Mouse (Mus musculus) embryonic facial prominence, embryonic 14.5 days (tissue): ENCODE data around the gene Shc4. TPM values are rescaled to one million over a fixed set of nuclear protein-coding genes. Genes with fewer than 3 reads are reported as not detected.
A peak's percentile ranks its signal among the peaks of the same experiment; 100 is the strongest.

Experiments
- ATAC-seq: fragments of 200-750 bp; cut with Nextera tagmentation; 2 replicates; pipeline ENCODE4 v1.8.0; 2017; ENCODE audit warnings: low read depth, moderate number of reproducible peaks, moderate TSS enrichment
- DNase-seq: peaks from one replicate; pipeline ENCODE4 v3.0.0-alpha.2; 2015; ENCODE audit warnings: low spot score
- H3K27ac ChIP-seq: fragments of 300-500 bp; sonication (generic); replicated peaks from 2 replicates; pipeline ENCODE4 v1.5.1; 2014; ENCODE audit warnings: low read depth, mild to moderate bottlenecking, low read length, moderate library complexity
- H3K27me3 ChIP-seq: fragments of 300-500 bp; sonication (generic); replicated peaks from 2 replicates; pipeline ENCODE4 v1.6.1; 2014; ENCODE audit warnings: low read length; ENCODE audit not compliant: control insufficient read depth, insufficient read depth
- H3K36me3 ChIP-seq: fragments of 300-500 bp; sonication (generic); 2 replicates; pipeline ENCODE4 v1.6.1; 2014; ENCODE audit warnings: low read length, mixed read lengths; ENCODE audit not compliant: control insufficient read depth, insufficient read depth
- H3K4me1 ChIP-seq: fragments of 300-500 bp; sonication (generic); 2 replicates; pipeline ENCODE4 v1.6.1; 2014; ENCODE audit warnings: antibody characterized with exemption, low read length; ENCODE audit not compliant: control insufficient read depth, insufficient read depth
- H3K4me2 ChIP-seq: fragments of 300-500 bp; sonication (generic); 2 replicates; pipeline ENCODE4 v1.6.1; 2014; ENCODE audit warnings: low read depth, mild to moderate bottlenecking, low read length, moderate library complexity, mixed read lengths
- H3K4me3 ChIP-seq: fragments of 300-500 bp; sonication (generic); 2 replicates; pipeline ENCODE4 v1.5.1; 2014; ENCODE audit warnings: low read depth, mild to moderate bottlenecking, low read length
- H3K9ac ChIP-seq: fragments of 300-500 bp; sonication (generic); 2 replicates; pipeline ENCODE4 v1.6.1; 2014; ENCODE audit warnings: low read depth, mild to moderate bottlenecking, low read length, moderate library complexity, mixed read lengths
- H3K9me3 ChIP-seq: fragments of 300-500 bp; sonication (generic); 2 replicates; pipeline ENCODE4 v1.6.1; 2016; ENCODE audit warnings: low read length; ENCODE audit not compliant: control insufficient read depth
- WGBS: fragments of 180-500 bp; shearing (Covaris S2); extraction: QIAGEN DNeasy Blood & Tissue Kit; methylation state at CpG from one replicate; pipeline ENCODE4 v1.1.7; 2014; 5-methylcytosine and 5-hydroxymethylcytosine counted together
- polyA plus RNA-seq: library from polyadenylated mRNA; unstranded; fragments of >200 nt; fragmentation: Nextera tagmentation; extraction: Ambion mirVana; gene quantifications from 2 replicates; pipeline ENCODE4 v1.2.1, GENCODE M21; 2014

The Shc4 gene
- polyA plus RNA-seq, 1 experiment from 2014 or later, result 1.3 TPM

GRCm38 (mm10) chr2:125661156-125661555 lies 62.8 kb downstream of the Shc4 start:
- ATAC-seq (no peak), DNase-seq (no peak)
- Histone ChIP-seq H3K9ac (peak overlapping the region; percentile 45), H3K4me1 (peaks cover 8% of the 10 kb centered on the region; the same call in 1 of the 2 replicates), H3K27me3 (no peaks in the 10 kb centered on the region), H3K4me2 (peak overlapping the region; percentile 63), H3K9me3 (no peaks in the 10 kb centered on the region), H3K36me3 (no peaks in the 10 kb centered on the region), H3K4me3 (peak overlapping the region; percentile 33), H3K27ac (no peak overlapping the region)
- WGBS, result 58% methylated on average over 4 of the region's 4 CpGs

- peak overlapping the region; percentile 63 for H3K4me2 ChIP-seq
- peak overlapping the region; percentile 65 for H3K27ac ChIP-seq
- H3K27me3 ChIP-seq, result no peaks in the 10 kb centered on the region
- ATAC-seq, result peak; percentile 63
- WGBS, result 30% methylated on average over 19 of the region's 20 CpGs
- H3K4me3 ChIP-seq, result peak overlapping the region; percentile 33
- H3K4me1 ChIP-seq, result peaks cover 8% of the 10 kb centered on the region; the same call in 1 of the 2 replicates
- peak; percentile 48 for DNase-seq
- peak overlapping the region; percentile 45 for H3K9ac ChIP-seq
- no peaks in the 10 kb centered on the region for H3K9me3 ChIP-seq
- no peaks in the 10 kb centered on the region for H3K36me3 ChIP-seq
Observed at GRCm38 (mm10) chr2:125660537-125661130, 63.3 kb downstream of the Shc4 start.

GRCm38 (mm10) chr2:125659823-125660536 lies 64.0 kb downstream of the Shc4 start:
- H3K4me2 ChIP-seq, result peak overlapping the region; percentile 63
- H3K27me3 ChIP-seq, result no peaks in the 10 kb centered on the region
- DNase-seq (peak; percentile 92), ATAC-seq (peak; percentile 84)
- H3K9me3 ChIP-seq, result no peaks in the 10 kb centered on the region
- peaks cover 8% of the 10 kb centered on the region; the same call in 1 of the 2 replicates for H3K4me1 ChIP-seq
- peak overlapping the region; percentile 45; the same call in 1 of the 2 replicates for H3K9ac ChIP-seq
- H3K4me3 ChIP-seq, result peak overlapping the region; percentile 33
- no peaks in the 10 kb centered on the region for H3K36me3 ChIP-seq
- peak overlapping the region; percentile 65 for H3K27ac ChIP-seq
- WGBS, result 10% methylated on average over 10 of the region's 10 CpGs

GRCm38 (mm10) chr2:125655391-125655790 lies 68.6 kb downstream of the Shc4 start:
- Histone ChIP-seq H3K27me3 (no peaks in the 10 kb centered on the region), H3K4me2 (no peak overlapping the region), H3K27ac (peak overlapping the region; percentile 70; the same call in 1 of the 2 replicates), H3K4me3 (no peak overlapping the region), H3K36me3 (no peaks in the 10 kb centered on the region), H3K4me1 (peaks cover 7% of the 10 kb centered on the region; the same call in 1 of the 2 replicates), H3K9ac (no peak overlapping the region), H3K9me3 (no peaks in the 10 kb centered on the region)
- WGBS, result 84% methylated on average over 9 of the region's 9 CpGs
- ATAC-seq (no peak), DNase-seq (no peak)

- no peak overlapping the region for H3K4me3 ChIP-seq
- no peak overlapping the region for H3K27ac ChIP-seq
- no peak overlapping the region for H3K9ac ChIP-seq
- H3K4me1 ChIP-seq, result peaks cover 5% of the 10 kb centered on the region; the same call in 1 of the 2 replicates
- no peaks in the 10 kb centered on the region for H3K27me3 ChIP-seq
- H3K36me3 ChIP-seq, result no peaks in the 10 kb centered on the region
- no peak overlapping the region for H3K4me2 ChIP-seq
- H3K9me3 ChIP-seq, result no peaks in the 10 kb centered on the region
- DNase-seq (no peak), ATAC-seq (no peak)
- WGBS, result 88% methylated on average over 2 of the region's 2 CpGs
Observed at GRCm38 (mm10) chr2:125653286-125653685, 70.7 kb downstream of the Shc4 start.

- WGBS, result 82% methylated on average over 8 of the region's 8 CpGs
- Histone ChIP-seq H3K4me1 (peaks cover 5% of the 10 kb centered on the region; the same call in 1 of the 2 replicates), H3K27me3 (no peaks in the 10 kb centered on the region), H3K27ac (no peak overlapping the region), H3K9ac (no peak overlapping the region), H3K9me3 (no peaks in the 10 kb centered on the region), H3K4me2 (no peak overlapping the region), H3K36me3 (no peaks in the 10 kb centered on the region), H3K4me3 (no peak overlapping the region)
- ATAC-seq (no peak), DNase-seq (no peak)
Observed at GRCm38 (mm10) chr2:125651563-125651962, 72.4 kb downstream of the Shc4 start.

- no peaks in the 10 kb centered on the region for H3K9me3 ChIP-seq
- DNase-seq, result no peak
- no peak overlapping the region for H3K27ac ChIP-seq
- WGBS, result 81% methylated on average over 14 of the region's 14 CpGs
- no peak overlapping the region for H3K4me2 ChIP-seq
- 0 out of 2 replicates have a peak, but pooled peaks cover 3% of the 10 kb centered on the region for H3K4me1 ChIP-seq
- no peak overlapping the region for H3K9ac ChIP-seq
- no peaks in the 10 kb centered on the region for H3K36me3 ChIP-seq
- no peak overlapping the region for H3K4me3 ChIP-seq
- peak; percentile 82 for ATAC-seq
- no peaks in the 10 kb centered on the region for H3K27me3 ChIP-seq
Observed at GRCm38 (mm10) chr2:125650742-125651352, 73.1 kb downstream of the Shc4 start.

- H3K4me3 ChIP-seq, result no peak overlapping the region
- no peak overlapping the region for H3K4me2 ChIP-seq
- H3K4me1 ChIP-seq, result 0 out of 2 replicates have a peak, but pooled peaks cover 3% of the 10 kb centered on the region
- no peak overlapping the region for H3K27ac ChIP-seq
- H3K9ac ChIP-seq, result no peak overlapping the region
- WGBS, result 75% methylated on average over 5 of the region's 5 CpGs
- no peaks in the 10 kb centered on the region for H3K27me3 ChIP-seq
- DNase-seq, result peak; percentile 52
- H3K9me3 ChIP-seq, result no peaks in the 10 kb centered on the region
- ATAC-seq, result no peak; the same call in 1 of the 2 replicates
- H3K36me3 ChIP-seq, result no peaks in the 10 kb centered on the region
Observed at GRCm38 (mm10) chr2:125650038-125650437, 73.9 kb downstream of the Shc4 start.
